Mouse (Mus musculus): Measurements from ENCODE around the gene Aox1. TPM values are rescaled to one million over a fixed set of nuclear protein-coding genes. Genes with fewer than 3 reads are reported as not detected.
A peak's percentile ranks its signal among the peaks of the same experiment; 100 is the strongest.
"Not testable (repeated sequence)": the region's sequence is repeated elsewhere in the genome, so short reads cannot be mapped to it uniquely, and the experiment has no call there.

The Aox1 gene
- total RNA-seq (2015; ENCODE audit: low replicate concordance) (0.42 TPM in 1 of 2 replicates, not detected in the other), total RNA-seq (2017; ENCODE audit: low replicate concordance) (0.39 and 0.76 TPM in 2 replicates)

- ATAC-seq (replicated peaks; ENCODE audit: low FRiP score, poor library complexity, severe bottlenecking), result peak; percentile 53; the same call in 1 of the 2 replicates
Observed at GRCm38 (mm10) chr1:58029636-58030117, at the start of gene Aox1. TSS of gene Aox1 (plus strand) at chr1:58029931.

GRCm38 (mm10) chr1:57989052-57989600 is 40.6 kb upstream of the Aox1 start:
- ATAC-seq (replicated peaks; ENCODE audit: low FRiP score, poor library complexity, severe bottlenecking), result no peak

GRCm38 (mm10) chr1:57991277-57991676 is 38.5 kb upstream of the Aox1 start:
- no peak for ATAC-seq (replicated peaks; ENCODE audit: low FRiP score, poor library complexity, severe bottlenecking)

DNA sequence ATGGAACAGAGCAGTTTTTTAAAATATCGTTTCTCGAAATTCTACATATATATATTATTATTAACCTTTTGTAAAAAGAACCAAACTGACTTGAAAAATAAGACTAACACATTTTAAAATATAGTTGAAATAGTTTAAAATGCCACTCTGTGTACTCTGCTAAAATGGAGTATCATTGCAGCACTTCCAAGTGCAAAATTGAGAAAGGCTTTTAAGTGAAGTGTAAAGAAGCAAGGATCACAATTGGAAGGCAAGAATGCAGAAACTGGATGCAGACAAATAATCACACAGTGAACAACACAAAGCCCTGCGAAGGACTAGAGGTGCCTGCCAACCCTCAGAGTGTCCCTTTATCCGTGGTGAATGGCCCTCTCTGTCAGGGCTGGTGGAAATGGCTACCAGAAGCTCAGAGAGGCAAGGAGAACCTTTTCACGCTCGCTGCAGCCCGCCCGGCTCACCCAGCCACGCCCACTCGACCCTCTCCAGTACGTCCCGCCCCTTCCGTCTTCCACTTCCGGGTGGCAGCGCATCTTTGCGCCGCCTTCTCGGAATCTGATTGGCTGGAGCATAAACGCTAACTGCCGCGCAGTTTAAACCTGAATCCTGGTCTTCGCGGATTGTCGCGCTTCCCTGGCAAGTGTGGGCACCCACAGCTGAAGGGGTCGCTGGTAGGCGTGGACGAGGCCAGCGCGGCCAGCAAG is 34.1 kb upstream of the Aox1 start, which contains the start of gene Sgo2a:
Gene Sgo2a, plus strand, starts transcription at position 540 of the 701 bp plus-strand sequence.
- peak; percentile 99 for ATAC-seq (replicated peaks; ENCODE audit: low FRiP score, poor library complexity, severe bottlenecking)

- peak; percentile 80 for ATAC-seq (replicated peaks; ENCODE audit: low FRiP score, poor library complexity, severe bottlenecking)
Observed at GRCm38 (mm10) chr1:57996133-57996615, 33.6 kb upstream of the Aox1 start.

DNA sequence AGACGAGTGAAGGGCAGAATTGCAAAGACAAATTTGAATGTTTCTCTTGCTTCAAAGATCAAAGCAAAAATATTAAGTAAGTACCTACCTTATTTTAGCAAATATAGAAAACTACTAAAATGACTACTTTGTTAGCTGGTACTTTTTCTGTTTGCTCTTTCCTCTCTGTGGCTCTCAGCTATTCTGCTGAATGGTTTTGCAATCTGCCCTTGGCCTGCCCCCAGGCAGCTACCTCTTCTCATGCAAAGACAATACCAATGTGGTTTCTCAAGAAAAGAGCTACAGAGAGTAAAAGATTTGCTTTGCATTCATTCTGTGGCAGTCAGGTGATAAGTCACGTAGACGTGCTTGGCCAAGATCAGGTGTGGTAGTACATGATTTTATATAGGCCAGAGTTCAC is 31.6 kb upstream of the Aox1 start:
- ATAC-seq (replicated peaks; ENCODE audit: low FRiP score, poor library complexity, severe bottlenecking), result no peak

DNA sequence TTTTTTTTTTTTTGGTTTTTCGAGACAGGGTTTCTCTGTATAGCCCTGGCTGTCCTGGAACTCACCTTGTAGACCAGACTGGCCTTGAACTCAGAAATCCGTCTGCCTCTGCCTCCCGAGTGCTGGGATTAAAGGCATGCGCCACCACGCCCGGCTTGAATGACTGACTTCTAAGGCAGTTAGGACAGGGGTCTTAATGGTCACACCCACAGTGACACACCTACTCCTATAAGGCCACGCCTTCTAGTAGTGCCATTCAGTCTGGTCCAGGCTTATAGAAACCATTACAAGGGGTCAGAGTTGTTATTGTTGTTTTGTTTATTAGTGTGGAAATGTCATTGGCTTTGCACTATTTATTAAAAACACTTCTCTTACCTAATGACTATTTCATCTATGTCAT is 23.3 kb upstream of the Aox1 start:
- ATAC-seq (replicated peaks; ENCODE audit: low FRiP score, poor library complexity, severe bottlenecking), result not testable (repeated sequence)

GRCm38 (mm10) chr1:58018856-58019255 is 10.9 kb upstream of the Aox1 start, which contains the start of gene Kctd18:
TSS of gene Kctd18 (minus strand) at chr1:58018956.
- no peak for ATAC-seq (replicated peaks; ENCODE audit: low FRiP score, poor library complexity, severe bottlenecking)

GRCm38 (mm10) chr1:58027707-58028106 is 2.0 kb upstream of the Aox1 start:
- no peak for ATAC-seq (replicated peaks; ENCODE audit: low FRiP score, poor library complexity, severe bottlenecking)

DNA sequence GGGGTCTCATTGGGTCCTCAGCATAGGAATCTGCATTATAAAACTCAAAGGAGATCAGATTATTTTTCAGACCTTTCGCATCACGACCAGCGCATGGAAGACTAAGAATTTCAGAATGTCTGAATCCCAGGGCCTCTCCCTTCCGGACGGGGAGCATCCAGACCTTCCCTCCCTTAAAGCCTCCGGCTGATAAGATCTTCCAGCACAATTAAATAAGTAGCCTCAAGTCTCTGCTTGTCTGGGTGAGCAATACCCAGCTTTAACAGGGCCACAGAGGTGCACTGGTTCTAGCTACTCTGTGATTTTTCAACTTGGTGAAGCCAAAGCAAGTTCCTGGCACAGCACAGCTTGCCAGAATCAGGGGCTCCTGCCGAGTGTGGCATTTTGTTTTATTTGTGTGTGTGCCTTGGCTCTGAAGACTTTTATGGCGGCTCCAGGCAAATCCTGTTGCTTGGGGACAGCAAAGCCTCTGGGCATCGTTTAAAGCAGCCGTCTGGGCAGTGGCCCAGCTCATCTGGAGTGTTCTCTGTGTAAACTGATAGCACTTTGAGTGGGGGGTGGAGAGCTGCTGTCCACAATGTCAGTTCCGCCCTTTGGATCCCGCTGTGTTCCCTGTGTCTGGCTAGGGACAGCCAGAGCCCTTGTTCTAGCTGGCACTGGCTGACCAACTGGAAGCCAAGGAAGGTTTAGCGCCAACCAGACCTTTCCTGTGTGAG is 583 bp downstream of the Aox1 start:
- no peak for ATAC-seq (replicated peaks; ENCODE audit: low FRiP score, poor library complexity, severe bottlenecking)

DNA sequence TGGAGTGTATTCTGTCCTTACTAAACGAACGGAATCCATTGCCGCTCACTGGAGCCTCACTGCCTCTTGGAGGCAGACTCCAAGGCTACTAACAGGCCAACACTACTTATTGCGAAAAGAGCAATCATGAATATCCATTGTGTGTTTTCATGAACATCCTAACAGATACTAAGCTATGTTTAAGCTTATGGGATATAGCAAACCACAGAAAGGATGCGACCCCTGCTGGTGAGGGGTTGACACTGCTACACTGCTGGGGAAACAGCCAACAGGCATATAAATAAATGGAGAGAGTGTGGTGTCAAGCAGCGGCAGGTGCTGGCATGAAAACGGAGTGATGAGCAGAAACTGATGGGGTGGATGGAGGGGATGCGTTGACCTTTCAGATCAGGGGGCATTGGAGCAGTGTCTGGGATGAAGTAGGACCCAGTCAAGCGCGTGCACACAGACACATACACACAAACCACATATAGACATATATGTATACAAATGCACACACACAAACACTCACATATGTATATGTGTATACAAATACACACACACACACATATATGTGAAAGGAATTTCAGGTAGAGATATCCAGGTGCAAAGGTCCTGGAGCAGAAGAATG is 1.5 kb downstream of the Aox1 start:
- 0 out of 2 replicates have a peak, but pooled peaks have one; percentile 64 for ATAC-seq (replicated peaks; ENCODE audit: low FRiP score, poor library complexity, severe bottlenecking)

GRCm38 (mm10) chr1:58037306-58037705 is 7.6 kb downstream of the Aox1 start:
- not testable (repeated sequence) for ATAC-seq (replicated peaks; ENCODE audit: low FRiP score, poor library complexity, severe bottlenecking)

DNA sequence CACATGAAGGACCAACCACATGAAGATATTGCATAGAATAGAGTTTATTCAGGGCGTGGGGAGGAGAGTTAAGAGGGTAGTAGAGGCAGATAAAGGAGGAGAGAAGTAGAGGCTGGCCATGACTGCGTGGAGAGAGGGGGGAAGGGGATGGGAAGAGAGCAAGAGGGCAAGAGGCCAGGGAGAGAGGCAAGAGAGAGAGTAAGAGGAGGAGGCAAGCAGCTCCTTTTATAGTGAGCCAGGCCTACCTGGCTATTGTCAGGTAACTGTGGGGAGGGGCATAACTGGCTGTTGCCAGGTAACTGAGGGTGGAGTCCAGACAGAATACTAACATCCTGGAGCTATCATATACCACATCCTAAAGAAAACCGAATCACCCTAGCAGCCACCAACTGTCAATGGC is 15.3 kb downstream of the Aox1 start:
- no peak for ATAC-seq (replicated peaks; ENCODE audit: low FRiP score, poor library complexity, severe bottlenecking)

DNA sequence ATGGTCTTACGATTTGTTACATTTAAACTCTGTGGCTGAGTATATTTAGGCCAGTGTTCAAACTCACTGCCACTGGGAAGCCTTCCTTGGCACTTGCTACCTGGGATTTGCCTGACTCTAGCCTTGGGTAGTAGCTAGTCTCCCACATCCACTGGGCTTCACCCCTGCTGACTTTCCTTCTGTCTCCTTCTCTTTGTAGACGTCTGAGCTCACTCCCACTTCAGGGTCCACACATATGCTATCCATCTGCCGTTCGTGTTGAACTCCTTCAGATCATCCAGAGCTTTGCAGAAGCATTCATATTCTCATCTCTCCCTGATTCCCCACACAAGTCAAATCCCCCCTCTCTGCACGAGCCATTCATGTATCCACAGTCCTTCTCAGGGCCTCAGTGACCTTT is 15.8 kb downstream of the Aox1 start:
- ATAC-seq (replicated peaks; ENCODE audit: low FRiP score, poor library complexity, severe bottlenecking), result no peak

GRCm38 (mm10) chr1:58046721-58047290 is 17.1 kb downstream of the Aox1 start:
- no peak for ATAC-seq (replicated peaks; ENCODE audit: low FRiP score, poor library complexity, severe bottlenecking)

GRCm38 (mm10) chr1:58049126-58049525 is 19.4 kb downstream of the Aox1 start:
- ATAC-seq (replicated peaks; ENCODE audit: low FRiP score, poor library complexity, severe bottlenecking), result no peak

GRCm38 (mm10) chr1:58055598-58055997 is 25.9 kb downstream of the Aox1 start:
- no peak for ATAC-seq (replicated peaks; ENCODE audit: low FRiP score, poor library complexity, severe bottlenecking)

DNA sequence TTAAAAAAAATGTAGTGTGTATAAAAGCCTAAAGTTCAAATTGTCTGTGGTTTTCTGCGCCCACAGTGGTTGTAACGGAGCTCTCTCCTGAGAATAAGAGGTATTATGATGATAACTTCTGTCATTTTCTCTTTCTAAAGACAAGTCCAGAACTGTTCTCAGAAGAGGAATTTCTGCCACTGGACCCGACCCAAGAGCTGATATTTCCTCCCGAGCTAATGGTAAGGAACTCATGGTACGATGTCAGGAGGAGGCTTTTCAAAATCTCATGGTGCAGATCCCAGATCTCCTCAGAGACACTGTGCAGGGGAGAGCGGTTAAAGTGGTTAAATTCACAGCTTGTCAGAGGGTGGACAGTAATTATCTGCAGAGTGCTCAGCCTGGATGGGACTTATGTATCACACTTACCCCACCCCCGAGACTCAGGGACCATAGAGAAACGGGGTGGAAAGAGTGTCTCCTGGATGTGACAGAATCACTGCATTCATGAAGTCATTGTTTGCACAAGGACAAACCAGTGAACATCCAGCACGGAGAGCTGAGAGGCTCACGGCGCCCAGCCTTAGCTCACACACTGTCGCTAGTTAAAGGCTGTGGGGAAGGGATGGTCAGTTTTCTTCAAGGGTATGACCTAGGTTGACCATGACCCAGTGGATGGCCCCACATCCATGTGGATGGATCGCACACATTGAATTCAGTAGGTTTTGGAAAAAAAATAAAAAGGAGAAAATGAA is 26.5 kb downstream of the Aox1 start:
- no peak for ATAC-seq (replicated peaks; ENCODE audit: low FRiP score, poor library complexity, severe bottlenecking)

- no peak for ATAC-seq (replicated peaks; ENCODE audit: low FRiP score, poor library complexity, severe bottlenecking)
Observed at GRCm38 (mm10) chr1:58056939-58057338, 27.2 kb downstream of the Aox1 start.

Data from erythroid progenitor cell, adult 5-6 weeks (primary cell).